Mouse (Mus musculus) yolk sac, embryonic 10.5 days (tissue): ENCODE measurements around the gene Zbed4.
"Not testable (repeated sequence)": the region's sequence is repeated elsewhere in the genome, so short reads cannot be mapped to it uniquely, and the experiment has no call there.

Source experiments
- DNase-seq: peaks from one replicate; pipeline ENCODE4 v3.0.0-alpha.2; 2017; ENCODE audit warnings: low spot score

Zbed4 gene

DNA sequence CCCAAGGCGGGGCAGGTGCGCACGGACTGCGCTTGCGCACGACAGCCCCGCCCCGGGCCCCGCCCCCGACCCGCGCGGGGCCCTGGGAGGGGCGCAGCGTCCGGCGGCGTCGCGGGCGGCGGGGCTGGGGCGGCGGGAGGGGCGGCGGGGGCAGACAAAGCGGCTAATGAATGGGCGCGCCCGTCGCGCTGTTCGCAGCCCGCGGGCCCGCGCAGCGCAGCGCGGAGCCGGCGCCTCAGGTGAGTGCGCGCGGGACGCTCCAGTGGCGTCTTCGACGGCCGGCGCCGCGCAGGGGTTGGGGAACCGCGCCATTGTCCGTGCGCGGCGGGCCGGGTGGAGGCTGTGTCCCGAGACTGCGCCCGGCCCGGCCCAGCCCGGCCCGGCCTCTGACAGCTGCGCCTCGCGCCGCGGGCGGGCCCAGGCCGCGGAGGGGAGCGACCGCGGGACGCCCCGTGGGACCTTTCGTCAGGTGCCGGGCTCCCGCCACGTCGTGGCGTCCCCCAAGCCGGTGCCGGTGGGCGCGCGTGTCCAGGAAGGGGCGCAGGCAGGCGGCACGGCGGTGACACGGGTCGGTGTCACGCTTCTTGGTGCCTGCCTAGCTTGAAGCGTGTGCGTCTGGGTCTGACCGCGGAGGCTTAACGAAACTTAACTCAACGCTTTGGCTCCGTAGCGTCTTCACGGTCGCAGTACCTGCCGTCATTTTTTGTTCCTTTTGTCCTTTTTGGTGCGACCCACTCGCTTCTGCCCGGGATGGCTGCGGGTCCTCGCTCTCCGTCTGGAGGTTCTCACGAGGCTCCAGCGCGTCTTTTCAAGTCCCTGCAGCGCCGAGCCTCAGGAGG, at the start of gene Zbed4:
Zbed4 (plus strand) TSS at position 97 of the 839 bp plus-strand sequence.
- peak; percentile 62 for DNase-seq

DNA sequence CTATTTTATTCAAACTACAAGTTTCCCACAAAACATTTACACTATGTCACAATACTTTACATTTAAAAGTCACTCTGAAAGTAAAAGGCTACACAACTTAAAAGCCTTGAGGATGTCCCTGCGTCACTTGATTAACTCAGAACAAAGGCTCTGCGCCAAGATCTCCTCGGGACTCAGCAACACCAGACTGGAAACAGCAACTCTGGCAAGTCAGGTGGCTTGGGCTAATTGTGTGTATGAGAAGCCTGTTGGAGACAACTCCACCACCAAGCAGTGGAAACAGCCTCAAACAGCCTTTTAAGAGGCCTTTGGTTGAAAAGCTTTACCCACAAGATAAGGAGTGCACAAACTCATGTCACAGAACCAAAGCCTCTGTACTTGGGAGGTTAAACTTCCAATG, 49.0 kb upstream of the Zbed4 start:
- DNase-seq: no peak

- DNase-seq: no peak
Observed at GRCm38 (mm10) chr15:88704284-88704683, 47.2 kb upstream of the Zbed4 start.

GRCm38 (mm10) chr15:88706320-88706719, 45.1 kb upstream of the Zbed4 start:
- DNase-seq: no peak

DNA sequence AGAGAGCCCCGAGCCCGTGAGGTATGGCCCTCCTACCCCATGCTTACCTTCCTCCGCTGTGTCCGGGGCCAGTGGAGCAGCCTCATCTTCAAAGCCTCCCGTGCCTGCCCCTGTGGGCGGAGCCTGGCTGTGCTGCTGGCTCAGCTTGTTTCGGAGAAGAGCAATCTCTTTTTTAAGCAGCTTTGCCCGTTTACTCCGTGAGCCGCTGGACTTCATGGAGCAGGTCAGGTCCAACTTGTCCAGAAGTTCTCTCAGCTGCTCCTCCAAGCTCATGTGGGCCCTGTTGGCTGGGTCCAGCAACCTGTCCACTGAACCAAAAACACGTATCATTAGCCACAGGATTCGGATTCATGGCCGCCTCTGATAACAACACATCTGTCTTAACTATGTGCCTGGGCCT, 44.5 kb upstream of the Zbed4 start:
- DNase-seq: not testable (repeated sequence)

- no peak for DNase-seq
Observed at GRCm38 (mm10) chr15:88708204-88708603, 43.3 kb upstream of the Zbed4 start.

DNA sequence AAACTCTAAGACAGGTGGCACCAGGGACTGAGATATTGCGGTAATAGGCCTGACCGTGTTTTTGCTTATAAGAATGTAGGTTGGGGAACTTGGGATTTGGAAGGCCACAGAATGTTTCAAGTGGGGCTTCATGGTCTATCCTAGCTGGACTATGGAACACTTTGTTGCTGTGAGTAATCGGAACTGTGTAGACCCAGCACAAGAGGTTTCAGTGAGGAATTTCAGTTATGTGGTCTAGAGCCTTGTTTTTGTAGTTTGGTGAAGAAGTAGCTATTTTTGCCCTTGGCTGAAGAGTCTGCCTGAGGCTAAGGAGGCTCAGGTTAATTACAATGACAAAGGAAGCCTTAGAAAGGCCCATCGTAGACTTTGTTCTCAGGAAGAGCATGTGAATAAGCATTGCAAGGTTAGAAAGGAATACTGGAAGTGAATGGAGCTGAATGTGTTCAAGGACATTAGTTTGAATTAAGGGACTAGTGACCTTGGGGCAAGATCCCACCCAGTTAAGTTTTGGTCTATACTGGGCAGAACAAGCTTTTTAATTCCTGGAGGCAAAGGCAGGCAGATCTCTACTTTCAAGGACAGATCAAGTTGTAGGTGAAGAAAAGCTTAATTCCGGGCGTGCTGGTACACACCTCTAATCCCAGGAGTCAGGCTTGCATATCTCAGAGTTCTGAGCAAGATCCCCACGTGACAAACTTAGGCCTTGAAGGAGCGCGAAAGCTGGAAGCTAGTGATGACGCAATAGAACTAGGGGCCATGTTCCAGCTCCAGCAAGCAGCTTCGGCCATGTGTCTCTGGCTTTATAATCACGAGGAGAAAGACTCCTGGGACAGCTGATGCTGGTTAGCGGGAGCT, 42.6 kb upstream of the Zbed4 start:
- peak; percentile 76 for DNase-seq

DNA sequence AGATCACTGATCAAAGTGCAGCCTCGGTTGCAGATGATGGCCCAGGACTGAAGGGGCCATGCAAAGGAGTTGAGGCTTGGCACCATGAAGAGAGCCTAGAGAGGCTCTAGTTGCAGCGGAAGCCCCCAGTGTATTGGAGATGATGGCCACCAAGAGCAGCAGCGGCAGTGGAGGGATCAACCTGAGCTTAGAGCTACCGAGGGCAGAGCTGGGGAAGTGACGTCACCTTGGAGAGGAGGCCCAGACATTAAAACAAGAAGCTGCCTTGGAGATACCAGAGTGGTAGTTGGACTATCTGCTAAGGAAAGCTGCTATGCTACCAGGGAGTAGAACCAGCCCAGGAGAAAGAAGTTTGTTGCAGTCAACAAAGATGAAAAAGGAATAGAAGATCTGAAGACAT, 41.6 kb upstream of the Zbed4 start:
- no peak for DNase-seq

DNA sequence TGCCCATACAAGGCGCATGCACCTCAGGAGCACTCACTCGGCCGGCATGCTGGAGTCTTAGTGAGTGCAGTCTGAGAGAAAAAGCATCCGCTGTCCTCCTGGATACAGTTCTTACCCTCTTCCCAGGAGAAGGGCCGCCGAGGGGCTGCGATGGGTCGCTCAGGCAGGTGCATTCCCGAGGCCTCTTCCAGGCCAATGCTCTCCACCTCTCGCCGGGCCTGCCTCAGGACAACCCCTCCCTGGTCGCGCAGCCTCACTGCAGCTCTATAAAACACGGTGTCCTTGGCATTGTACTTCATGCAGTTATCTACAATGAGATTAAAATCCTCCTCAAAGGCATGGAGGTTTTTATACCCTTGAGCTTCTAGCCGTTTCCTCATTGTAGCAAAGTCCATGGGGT, 39.0 kb upstream of the Zbed4 start:
- no peak for DNase-seq

- no peak for DNase-seq
Observed at GRCm38 (mm10) chr15:88714021-88714589, 37.4 kb upstream of the Zbed4 start.

DNA sequence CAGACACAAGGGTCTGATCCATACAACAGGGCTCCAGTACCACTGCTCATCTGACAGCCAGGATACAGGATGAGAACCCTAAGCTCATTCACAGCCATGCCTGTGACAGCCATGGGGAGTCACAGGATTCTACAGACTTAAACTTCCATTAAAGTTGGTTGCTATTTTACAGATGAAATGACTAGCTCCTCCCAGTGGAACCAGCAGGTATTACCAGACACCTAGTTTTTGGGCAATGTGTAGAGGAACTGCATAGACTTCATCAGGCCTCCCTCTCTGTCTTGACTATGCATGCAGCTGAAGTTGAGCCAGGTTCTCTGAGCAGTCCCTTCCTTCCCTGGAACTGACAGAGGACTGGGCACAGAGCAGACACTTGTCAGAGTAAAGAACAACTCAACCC, 35.1 kb upstream of the Zbed4 start:
- DNase-seq: no peak

GRCm38 (mm10) chr15:88717239-88717638, 34.2 kb upstream of the Zbed4 start:
- no peak for DNase-seq

- no peak for DNase-seq
Observed at GRCm38 (mm10) chr15:88723205-88723604, 28.3 kb upstream of the Zbed4 start.

DNA sequence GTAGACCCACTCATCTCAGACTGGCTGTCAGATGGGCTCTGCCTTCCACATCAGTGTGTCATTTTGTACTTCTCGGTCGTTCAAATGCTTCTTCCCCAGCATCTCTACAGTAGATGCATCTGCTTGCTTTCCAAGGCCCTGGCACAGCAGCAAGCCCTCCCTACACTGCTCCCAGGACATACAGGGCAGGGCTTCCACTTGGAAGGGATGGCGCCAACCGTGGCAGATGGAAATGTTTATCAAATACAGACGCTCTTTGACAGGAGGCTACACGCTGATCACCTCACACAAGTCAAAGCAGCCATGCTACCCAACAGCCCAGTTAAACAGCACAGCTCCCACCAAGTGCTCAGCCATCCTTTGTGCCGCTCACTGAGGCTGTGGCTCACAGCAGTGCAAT, 27.1 kb upstream of the Zbed4 start:
- DNase-seq: no peak

DNA sequence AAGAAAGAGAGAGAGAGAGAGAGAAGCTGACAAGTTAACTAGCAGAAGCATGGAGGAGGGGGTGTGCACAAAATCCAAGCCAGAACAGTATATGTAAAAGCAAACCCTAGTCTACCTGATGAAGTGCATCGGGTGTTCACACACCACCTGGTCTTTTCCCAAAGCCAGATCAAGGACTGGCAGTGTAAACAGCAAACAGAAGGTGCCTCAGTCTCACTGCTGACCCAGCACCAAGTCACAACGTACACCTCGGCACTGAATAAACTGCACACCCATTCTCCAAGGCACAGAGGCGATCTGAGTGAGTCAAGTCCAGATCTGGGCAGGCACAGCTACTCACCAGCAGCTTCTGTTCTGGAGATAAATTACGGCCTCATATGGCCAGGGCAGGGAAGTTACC, 26.4 kb upstream of the Zbed4 start:
- no peak for DNase-seq

GRCm38 (mm10) chr15:88727204-88727603, 24.3 kb upstream of the Zbed4 start:
- DNase-seq: no peak

DNA sequence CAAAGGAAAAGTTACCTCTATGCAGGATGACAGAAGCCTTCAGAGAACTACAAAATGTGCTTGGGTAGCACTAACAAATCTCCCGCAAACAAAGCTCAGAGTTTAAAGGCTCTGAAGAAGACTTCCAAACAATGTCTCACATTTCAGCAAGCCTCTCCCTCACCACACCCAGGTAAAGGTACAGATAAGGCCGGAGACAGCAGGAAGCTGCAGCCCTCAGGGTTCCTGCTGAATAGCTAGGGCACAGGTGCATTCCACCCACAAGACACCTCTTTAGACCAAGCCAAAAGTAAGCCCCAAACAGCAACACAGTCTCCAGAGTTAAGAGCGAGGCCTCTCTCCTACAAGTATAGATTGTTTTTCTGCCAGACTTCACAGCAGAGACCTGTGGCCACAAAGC, 20.7 kb upstream of the Zbed4 start:
- peak; percentile 68 for DNase-seq

DNA sequence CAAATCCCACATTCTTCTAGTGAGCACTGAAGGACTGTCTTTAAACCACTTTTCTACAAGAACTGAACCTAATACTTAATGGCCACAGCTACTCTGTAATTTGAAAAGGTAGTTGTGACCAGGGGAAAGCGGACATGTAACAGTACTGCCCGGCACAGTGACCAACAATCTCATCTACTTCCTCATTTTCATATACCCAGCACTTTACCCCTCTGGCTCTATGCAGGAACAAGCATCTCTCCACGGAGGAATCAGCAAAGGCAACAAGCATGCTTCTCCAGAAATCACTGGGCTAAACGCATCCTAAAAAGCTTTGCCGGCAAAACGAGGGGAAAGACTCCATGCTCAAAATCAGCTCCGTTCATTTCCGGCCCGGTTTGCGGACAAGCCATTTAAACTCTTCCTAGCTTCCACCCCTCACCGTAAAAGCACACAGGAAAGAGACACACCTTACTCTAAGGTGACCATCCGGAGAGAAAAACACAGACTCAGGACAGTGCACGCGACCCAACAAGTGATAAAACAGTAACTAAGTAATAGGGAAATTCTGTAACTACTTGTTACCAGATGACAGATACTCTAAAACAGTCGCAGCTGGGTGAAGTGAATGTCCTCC, 18.9 kb upstream of the Zbed4 start:
- DNase-seq: no peak

- DNase-seq: peak; percentile 49
Observed at GRCm38 (mm10) chr15:88733041-88733751, 18.3 kb upstream of the Zbed4 start.

DNA sequence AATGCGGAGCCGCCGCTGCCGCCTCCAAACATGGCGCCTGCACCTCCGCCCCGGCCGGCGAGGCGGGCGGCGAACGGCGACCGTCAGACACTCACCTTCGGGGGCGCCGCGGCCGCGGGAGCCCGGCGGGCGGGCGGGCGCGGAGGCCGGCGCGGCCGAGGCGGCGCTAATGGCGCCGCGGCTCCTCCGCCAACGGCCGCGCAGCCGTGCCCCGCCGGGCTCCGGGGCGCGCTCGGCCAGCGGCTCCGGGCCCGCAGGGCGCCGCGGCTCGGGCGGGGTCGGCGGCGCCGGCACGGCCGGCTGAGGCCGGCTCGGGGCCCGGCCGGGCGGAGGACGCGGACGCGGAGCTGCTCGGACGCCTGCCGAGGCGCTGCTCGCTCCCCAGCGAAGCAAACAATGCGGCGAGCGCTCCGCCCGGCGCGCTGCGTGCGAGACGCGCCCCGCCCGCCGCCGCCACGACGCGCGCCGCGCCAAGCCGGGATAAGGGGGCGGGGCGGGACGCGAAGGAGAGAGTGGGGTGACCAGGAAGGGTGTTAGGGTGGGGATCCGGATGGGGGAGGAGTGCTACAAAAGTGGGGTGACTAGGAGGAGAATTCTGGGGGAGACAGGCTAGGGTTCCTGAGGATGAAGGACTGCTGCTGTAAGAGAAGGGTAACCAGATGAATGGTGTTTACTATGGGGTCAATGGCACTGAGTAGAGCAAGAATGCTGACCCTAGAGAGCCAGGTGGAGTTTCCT, 17.5 kb upstream of the Zbed4 start, which contains the start of gene Brd1:
Brd1 (minus strand) TSS at position 400 of the 738 bp plus-strand sequence.
- peak; percentile 69 for DNase-seq

- DNase-seq: no peak
Observed at GRCm38 (mm10) chr15:88736166-88736565, 15.3 kb upstream of the Zbed4 start.
